Mouse (Mus musculus) urinary bladder, postnatal 4 days (tissue): Measurements from ENCODE around the gene Polr3k.

Source experiments
- DNase-seq, 2 experiments: peaks; one replicate each; pipeline ENCODE4 v3.0.0; 2021 to 2022; ENCODE audit warnings: low spot score in 2 of 2

Polr3k gene

DNA sequence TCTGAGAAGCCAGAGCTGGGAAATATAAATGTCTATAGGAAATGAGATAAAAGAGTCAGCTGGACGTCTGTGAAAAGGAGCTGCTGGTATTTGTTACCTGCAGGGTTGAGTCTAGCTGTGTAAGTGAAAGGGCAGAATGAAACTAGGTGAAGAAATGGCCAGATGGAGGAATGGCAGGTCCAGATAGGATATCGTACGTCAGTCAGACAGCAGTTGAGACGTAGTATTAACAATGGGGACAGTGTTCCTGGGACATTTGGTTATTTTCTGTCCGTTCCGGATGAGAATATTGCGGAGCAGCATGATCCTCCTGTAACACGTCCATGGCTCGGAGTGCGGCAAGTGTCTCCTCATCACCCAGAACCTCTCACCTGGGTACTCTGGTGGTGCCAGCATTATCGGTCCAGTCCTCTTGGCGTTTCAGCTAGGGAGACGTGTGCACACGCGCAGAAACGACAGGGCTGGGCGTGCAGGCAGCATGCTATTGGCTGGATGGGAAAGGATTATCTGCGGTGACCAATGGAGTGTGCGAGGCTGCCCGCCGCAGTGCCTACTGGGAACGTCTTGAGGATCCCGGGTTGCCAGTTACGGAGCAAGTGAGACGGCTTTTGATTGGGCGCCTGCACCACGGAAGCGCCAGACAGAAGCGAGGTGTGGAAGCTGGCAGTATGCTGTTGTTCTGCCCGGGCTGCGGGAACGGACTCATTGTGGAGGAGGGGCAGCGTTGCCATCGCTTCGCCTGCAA, at the start of gene Polr3k:
Gene Polr3k (plus strand): TSS at position 547 of the 745 bp plus-strand sequence.
- DNase-seq, result peak; percentile 88 to 89

GRCm38 (mm10) chr2:181829032-181829650, 35.0 kb upstream of the Polr3k start:
- DNase-seq, result no peak

GRCm38 (mm10) chr2:181832745-181833144, 31.4 kb upstream of the Polr3k start:
- DNase-seq, result no peak

DNA sequence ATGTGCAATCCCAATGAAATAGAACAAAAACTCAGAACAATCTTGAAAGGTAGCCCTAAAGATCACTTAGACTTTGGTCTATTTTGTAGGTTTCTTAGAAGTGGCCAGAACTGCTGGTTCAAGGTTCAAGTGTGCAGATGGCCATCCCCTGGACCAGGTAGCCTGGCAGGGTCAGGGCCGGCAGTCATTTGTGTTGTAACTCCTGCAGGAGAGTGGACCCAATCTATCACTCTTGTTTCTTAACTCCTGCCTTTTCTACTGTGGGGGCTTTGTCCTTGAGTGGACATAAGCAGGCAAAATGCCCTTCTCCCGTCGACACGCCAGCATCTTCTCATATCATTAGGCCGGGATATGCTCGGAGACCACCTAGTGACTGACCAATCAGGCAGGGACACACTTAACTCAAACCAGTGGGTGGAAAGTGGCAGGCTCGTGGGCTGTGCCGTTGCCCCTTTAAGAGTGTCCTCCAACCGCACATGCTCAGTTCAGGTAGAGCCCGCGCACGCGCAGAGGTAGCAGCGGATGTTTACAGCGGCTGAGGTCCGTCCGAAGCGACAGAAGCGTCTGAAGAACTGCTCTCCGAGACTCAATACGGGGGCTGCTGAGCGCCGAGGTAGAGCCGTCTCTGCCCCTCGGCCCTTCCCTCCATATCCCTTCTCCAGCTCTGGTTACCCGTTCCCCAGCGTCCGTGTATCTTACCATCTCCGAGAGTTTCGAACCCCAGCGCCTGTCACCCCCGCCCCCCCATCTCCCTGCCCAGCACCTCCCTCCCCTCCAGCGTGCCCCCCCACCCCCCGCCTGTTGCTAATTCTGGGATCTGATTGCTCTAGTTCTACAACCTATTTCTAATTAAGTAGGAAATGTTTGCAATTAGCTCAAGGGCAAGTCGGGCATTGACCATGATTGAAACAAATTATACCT, 26.5 kb upstream of the Polr3k start, which contains the start of gene Pcmtd2:
Gene Pcmtd2 (plus strand): TSS at position 483 of the 921 bp plus-strand sequence.
- peak; percentile 87 to 91 for DNase-seq

GRCm38 (mm10) chr2:181838293-181838680, 25.9 kb upstream of the Polr3k start:
- DNase-seq, result no peak

GRCm38 (mm10) chr2:181845709-181846394, 18.3 kb upstream of the Polr3k start:
- DNase-seq, result no peak

GRCm38 (mm10) chr2:181864536-181864860, 361 bp downstream of the Polr3k start:
- no peak for DNase-seq

GRCm38 (mm10) chr2:181866931-181867330, 2.8 kb downstream of the Polr3k start:
- peak; percentile 20 to 69 for DNase-seq

GRCm38 (mm10) chr2:181871039-181871438, 6.9 kb downstream of the Polr3k start:
- DNase-seq, result no peak

DNA sequence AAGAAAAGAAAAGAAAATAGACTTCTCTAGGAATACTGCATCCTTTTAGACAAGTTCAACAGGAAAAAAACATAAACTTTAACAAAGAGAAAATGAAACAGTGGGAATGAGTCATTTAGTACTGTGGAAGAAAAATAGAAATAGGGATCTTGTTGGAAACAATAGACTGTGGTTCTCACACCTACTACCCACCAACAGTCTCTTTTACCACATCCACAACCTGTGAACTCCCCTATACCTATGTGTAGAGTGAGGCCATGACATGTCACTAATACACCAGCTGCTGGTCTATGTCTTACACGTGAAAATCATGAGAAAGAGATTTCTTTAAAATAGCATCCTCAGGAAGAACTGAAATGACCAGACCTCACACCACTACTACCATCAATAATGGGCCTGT, 14.8 kb downstream of the Polr3k start:
- no peak for DNase-seq

GRCm38 (mm10) chr2:181883022-181883749, 19.0 kb downstream of the Polr3k start:
- DNase-seq, result no peak

DNA sequence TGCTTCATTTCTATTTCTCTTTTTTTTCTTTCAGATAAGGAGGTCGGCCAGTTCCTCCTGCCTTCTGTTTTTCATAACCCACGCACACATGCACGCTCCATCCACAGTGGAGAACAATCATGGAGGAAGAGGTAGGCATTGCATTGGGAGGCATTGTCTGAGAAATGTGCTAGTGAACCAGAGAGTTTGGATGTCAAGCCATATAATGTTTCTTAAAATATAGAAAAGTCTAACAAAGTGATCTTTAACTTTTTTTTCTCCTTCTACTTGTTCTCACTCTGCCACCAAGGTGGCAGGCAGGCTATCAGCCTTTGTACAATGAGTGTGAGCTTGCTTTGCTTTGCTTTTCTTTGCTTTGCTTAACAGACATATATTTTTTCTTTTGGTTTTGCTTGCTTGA, 53.7 kb downstream of the Polr3k start:
- no peak for DNase-seq

- peak in 1 of 2 experiments; percentile 83 for DNase-seq
Measured at GRCm38 (mm10) chr2:181918501-181918900, 54.4 kb downstream of the Polr3k start.
